Mouse (Mus musculus): Measurements from ENCODE around the gene Vmn2r102.

Vmn2r102 gene

GRCm38 (mm10) chr17:19660028-19660427 is at the start of gene Vmn2r102:
TSS of gene Vmn2r102 (plus strand) at chr17:19660328.
- no peak for DNase-seq (ENCODE audit: low read depth, low spot score)

DNA sequence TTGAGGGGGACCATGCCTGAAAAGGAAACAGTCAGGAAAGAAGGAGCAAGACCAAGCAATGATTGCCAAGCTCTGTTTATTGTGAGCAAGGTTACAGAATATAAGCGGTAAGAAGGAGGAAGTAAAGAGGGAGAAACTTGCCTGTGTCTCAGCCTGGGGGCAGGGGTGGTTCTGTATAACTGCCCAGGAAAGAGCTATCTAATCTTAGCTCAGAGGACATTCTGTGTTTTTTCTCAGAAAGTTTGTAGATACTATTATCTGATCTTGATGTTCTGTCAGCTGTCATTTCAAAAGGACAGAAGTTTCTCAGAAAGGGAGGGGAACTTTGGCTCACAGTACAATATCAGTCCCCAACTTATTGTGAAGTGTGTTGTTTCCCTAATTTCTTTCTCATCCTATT is 30.8 kb upstream of the Vmn2r102 start:
- peak; percentile 24 for DNase-seq (ENCODE audit: low read depth, low spot score)

- no peak for DNase-seq (ENCODE audit: low read depth, low spot score)
These were observed 1.7 kb upstream of the Vmn2r102 start for GRCm38 (mm10) chr17:19658447-19658846.

- DNase-seq (ENCODE audit: low read depth, low spot score) = no peak
These were observed 31.9 kb downstream of the Vmn2r102 start for GRCm38 (mm10) chr17:19692062-19692461.

Data from A20 (cell line).